Mouse (Mus musculus): ENCODE data around the gene Pdzrn3. TPM values are rescaled to one million over a fixed set of nuclear protein-coding genes. Genes with fewer than 3 reads are reported as not detected.

Gene Pdzrn3
- polyA plus RNA-seq, 2 experiments, result 16.5 to 37.9 TPM

- Histone ChIP-seq H3K4me2 (replicated peaks; ENCODE audit: low read depth, low read length, severe bottlenecking) (peak overlapping the region; percentile 52), H3K27ac (replicated peaks; ENCODE audit: low read depth, low read length) (no peak overlapping the region), H3K4me3 (replicated peaks; ENCODE audit: low read length) (peak overlapping the region; percentile 30), H3K4me1 (ENCODE audit: control insufficient read depth, insufficient read depth, low read length) (peaks cover 17% of the 10 kb centered on the region), H3K9ac (ENCODE audit: low read depth, low read length, severe bottlenecking) (peak overlapping the region; percentile 29; the same call in 1 of the 2 replicates), H3K9me3 (ENCODE audit: control insufficient read depth, low read length) (no peaks in the 10 kb centered on the region), H3K36me3 (ENCODE audit: control insufficient read depth, insufficient read depth, low read length) (no peaks in the 10 kb centered on the region), H3K27me3 (ENCODE audit: control insufficient read depth, insufficient read depth, low read length) (no peaks in the 10 kb centered on the region; the same call in 1 of the 2 replicates)
- ATAC-seq (ENCODE audit: low FRiP score, low read depth) (no peak), DNase-seq (ENCODE audit: low spot score) (no peak)
- TF ChIP-seq POLR2A (IDR thresholded peaks at IDR 0.05; ENCODE audit: borderline replicate concordance, extremely low read depth, insufficient read depth, insufficient read length), result no peak
- 9% methylated on average over 8 of the region's 8 CpGs for WGBS
Observed at GRCm38 (mm10) chr6:101198943-101199298, 178.8 kb downstream of the Pdzrn3 start.

- Histone ChIP-seq H3K27ac (replicated peaks; ENCODE audit: low read depth, low read length) (0 out of 2 replicates have a peak overlapping the region, but pooled peaks have one; percentile 7), H3K27me3 (ENCODE audit: control insufficient read depth, insufficient read depth, low read length) (no peaks in the 10 kb centered on the region; the same call in 1 of the 2 replicates), H3K4me1 (ENCODE audit: control insufficient read depth, insufficient read depth, low read length) (peaks cover 17% of the 10 kb centered on the region), H3K4me3 (replicated peaks; ENCODE audit: low read length) (peak overlapping the region; percentile 30), H3K9ac (ENCODE audit: low read depth, low read length, severe bottlenecking) (peak overlapping the region; percentile 29), H3K9me3 (ENCODE audit: control insufficient read depth, low read length) (no peaks in the 10 kb centered on the region), H3K4me2 (replicated peaks; ENCODE audit: low read depth, low read length, severe bottlenecking) (peak overlapping the region; percentile 52), H3K36me3 (ENCODE audit: control insufficient read depth, insufficient read depth, low read length) (no peaks in the 10 kb centered on the region)
- WGBS, result 3% methylated on average over 24 of the region's 24 CpGs
- no peak for TF ChIP-seq POLR2A (IDR thresholded peaks at IDR 0.05; ENCODE audit: borderline replicate concordance, extremely low read depth, insufficient read depth, insufficient read length)
- ATAC-seq (ENCODE audit: low FRiP score, low read depth) (0 out of 2 replicates have a peak, but pooled peaks have one; percentile 24), DNase-seq (ENCODE audit: low spot score) (peak; percentile 12)
Observed at GRCm38 (mm10) chr6:101198284-101198942, 179.3 kb downstream of the Pdzrn3 start.

- DNase-seq (ENCODE audit: low spot score), result peak; percentile 76
- Histone ChIP-seq H3K9ac (ENCODE audit: low read depth, low read length, severe bottlenecking) (no peak overlapping the region), H3K4me1 (ENCODE audit: control insufficient read depth, insufficient read depth, low read length) (peaks cover 17% of the 10 kb centered on the region), H3K27me3 (ENCODE audit: control insufficient read depth, insufficient read depth, low read length) (no peaks in the 10 kb centered on the region; the same call in 1 of the 2 replicates), H3K36me3 (ENCODE audit: control insufficient read depth, insufficient read depth, low read length) (no peaks in the 10 kb centered on the region), H3K9me3 (ENCODE audit: control insufficient read depth, low read length) (no peaks in the 10 kb centered on the region), H3K4me2 (replicated peaks; ENCODE audit: low read depth, low read length, severe bottlenecking) (no peak overlapping the region), H3K27ac (replicated peaks; ENCODE audit: low read depth, low read length) (no peak overlapping the region), H3K4me3 (replicated peaks; ENCODE audit: low read length) (no peak overlapping the region)
- WGBS, result 13% methylated on average over 5 of the region's 5 CpGs
- ATAC-seq (ENCODE audit: low FRiP score, low read depth), result no peak
- TF ChIP-seq POLR2A (IDR thresholded peaks at IDR 0.05; ENCODE audit: borderline replicate concordance, extremely low read depth, insufficient read depth, insufficient read length), result no peak
Observed at GRCm38 (mm10) chr6:101197642-101198041, 180.1 kb downstream of the Pdzrn3 start.

GRCm38 (mm10) chr6:101195891-101196290 lies 181.8 kb downstream of the Pdzrn3 start:
- DNase-seq (ENCODE audit: low spot score), result no peak
- no peak for ATAC-seq (ENCODE audit: low FRiP score, low read depth)
- H3K27me3 ChIP-seq (ENCODE audit: control insufficient read depth, insufficient read depth, low read length), result no peaks in the 10 kb centered on the region; the same call in 1 of the 2 replicates
- no peak overlapping the region for H3K4me2 ChIP-seq (replicated peaks; ENCODE audit: low read depth, low read length, severe bottlenecking)
- no peak overlapping the region for H3K9ac ChIP-seq (ENCODE audit: low read depth, low read length, severe bottlenecking)
- H3K4me1 ChIP-seq (ENCODE audit: control insufficient read depth, insufficient read depth, low read length), result peaks cover 17% of the 10 kb centered on the region
- WGBS, result 55% methylated on average over 5 of the region's 5 CpGs
- H3K36me3 ChIP-seq (ENCODE audit: control insufficient read depth, insufficient read depth, low read length), result no peaks in the 10 kb centered on the region
- no peaks in the 10 kb centered on the region for H3K9me3 ChIP-seq (ENCODE audit: control insufficient read depth, low read length)
- no peak for TF ChIP-seq POLR2A (IDR thresholded peaks at IDR 0.05; ENCODE audit: borderline replicate concordance, extremely low read depth, insufficient read depth, insufficient read length)
- H3K4me3 ChIP-seq (replicated peaks; ENCODE audit: low read length), result no peak overlapping the region
- H3K27ac ChIP-seq (replicated peaks; ENCODE audit: low read depth, low read length), result no peak overlapping the region

GRCm38 (mm10) chr6:101194386-101194925 lies 183.2 kb downstream of the Pdzrn3 start:
- WGBS, result 31% methylated on average over 8 of the region's 8 CpGs

More at GRCm38 (mm10) chr6:101194386-101194925, 183.2 kb downstream of the Pdzrn3 start:
- no peak overlapping the region for H3K27ac ChIP-seq (replicated peaks; ENCODE audit: low read depth, low read length)
- no peak overlapping the region for H3K9ac ChIP-seq (ENCODE audit: low read depth, low read length, severe bottlenecking)
- TF ChIP-seq POLR2A (IDR thresholded peaks at IDR 0.05; ENCODE audit: borderline replicate concordance, extremely low read depth, insufficient read depth, insufficient read length), result no peak
- DNase-seq (ENCODE audit: low spot score), result no peak
- no peaks in the 10 kb centered on the region for H3K36me3 ChIP-seq (ENCODE audit: control insufficient read depth, insufficient read depth, low read length)
- no peaks in the 10 kb centered on the region; the same call in 1 of the 2 replicates for H3K27me3 ChIP-seq (ENCODE audit: control insufficient read depth, insufficient read depth, low read length)
- H3K4me2 ChIP-seq (replicated peaks; ENCODE audit: low read depth, low read length, severe bottlenecking), result no peak overlapping the region
- H3K4me3 ChIP-seq (replicated peaks; ENCODE audit: low read length), result no peak overlapping the region
- peaks cover 17% of the 10 kb centered on the region for H3K4me1 ChIP-seq (ENCODE audit: control insufficient read depth, insufficient read depth, low read length)
- H3K9me3 ChIP-seq (ENCODE audit: control insufficient read depth, low read length), result no peaks in the 10 kb centered on the region
- ATAC-seq (ENCODE audit: low FRiP score, low read depth), result no peak
